Mouse (Mus musculus) hindbrain, embryonic 11.5 days (tissue): ENCODE measurements around the gene Calcr. TPM values are rescaled to one million over a fixed set of nuclear protein-coding genes. Genes with fewer than 3 reads are reported as not detected.
A peak's percentile ranks its signal among the peaks of the same experiment; 100 is the strongest.

Source experiments
- ATAC-seq: fragments of 200-750 bp; cut with Nextera tagmentation; 2 replicates; pipeline ENCODE4 v1.8.0; 2017; ENCODE audit warnings: mild to moderate bottlenecking, moderate TSS enrichment, moderate library complexity; ENCODE audit not compliant: low FRiP score
- DNase-seq: peaks from one replicate; pipeline ENCODE4 v3.0.0-alpha.2; 2015; ENCODE audit warnings: low spot score
- H3K27ac ChIP-seq: fragments of 300-500 bp; sonication (generic); 2 replicates; pipeline ENCODE4 v1.5.1; 2014; ENCODE audit warnings: mild to moderate bottlenecking, low read depth, low read length
- H3K27me3 ChIP-seq: fragments of 300-500 bp; sonication (generic); 2 replicates; pipeline ENCODE4 v1.6.1; 2014; ENCODE audit warnings: mild to moderate bottlenecking, low read length, moderate library complexity, mixed read lengths; ENCODE audit not compliant: control insufficient read depth, insufficient read depth
- H3K36me3 ChIP-seq: fragments of 300-500 bp; sonication (generic); 2 replicates; pipeline ENCODE4 v1.6.1; 2014; ENCODE audit warnings: mild to moderate bottlenecking, low read length, moderate library complexity, mixed read lengths; ENCODE audit not compliant: control insufficient read depth, insufficient read depth
- H3K4me1 ChIP-seq: fragments of 300-500 bp; sonication (generic); replicated peaks from 2 replicates; pipeline ENCODE4 v1.6.1; 2014; ENCODE audit warnings: low read length, mixed read lengths; ENCODE audit not compliant: control insufficient read depth, insufficient read depth
- H3K4me2 ChIP-seq: fragments of 300-500 bp; sonication (generic); replicated peaks from 2 replicates; pipeline ENCODE4 v1.6.1; 2014; ENCODE audit warnings: mild to moderate bottlenecking, low read depth, low read length
- H3K4me3 ChIP-seq: fragments of 300-500 bp; sonication (generic); 2 replicates; pipeline ENCODE4 v1.5.1; 2014; ENCODE audit warnings: low read depth, low read length
- H3K9ac ChIP-seq: fragments of 300-500 bp; sonication (generic); 2 replicates; pipeline ENCODE4 v1.6.1; 2014; ENCODE audit warnings: low read depth, low read length
- H3K9me3 ChIP-seq: fragments of 300-500 bp; sonication (generic); 2 replicates; pipeline ENCODE4 v1.6.1; 2016; ENCODE audit warnings: low read length; ENCODE audit not compliant: control insufficient read depth
- WGBS: fragments of 180-500 bp; shearing (Covaris S2); extraction: QIAGEN DNeasy Blood & Tissue Kit; methylation state at CpG from one replicate; pipeline ENCODE4 v1.1.7; 2014; 5-methylcytosine and 5-hydroxymethylcytosine counted together
- polyA plus RNA-seq: library from polyadenylated mRNA; unstranded; fragments of >200 nt; fragmentation: Nextera tagmentation; extraction: Ambion mirVana; gene quantifications from 2 replicates; pipeline ENCODE4 v1.2.1, GENCODE M21; 2014

The Calcr gene
- 0.88 and 1.1 TPM in 2 replicates for polyA plus RNA-seq

- H3K4me3 ChIP-seq: peak within 1 kb of the TSS; percentile 54
- peak within 1 kb of the TSS; percentile 97 for H3K4me2 ChIP-seq
- no peaks in the 10 kb centered on the region for H3K9me3 ChIP-seq
- DNase-seq: peak; percentile 26
- peak within 1 kb of the TSS; percentile 40; the same call in 1 of the 2 replicates for H3K9ac ChIP-seq
- ATAC-seq: peak; percentile 12; the same call in 1 of the 2 replicates
- WGBS: 3% methylated on average over 12 of the region's 12 CpGs
- peaks cover 35% of the 10 kb centered on the region for H3K27me3 ChIP-seq
- H3K36me3 ChIP-seq: no peaks in the 10 kb centered on the region
- 0 out of 2 replicates have a peak, but pooled peaks cover 2% of the 10 kb centered on the region for H3K4me1 ChIP-seq
- no peak within 1 kb of the TSS for H3K27ac ChIP-seq
Observed at GRCm38 (mm10) chr6:3764230-3764764, at the start of gene Calcr. Calcr (minus strand) TSS chr6:3764714.

- peaks cover 33% of the 10 kb centered on the region for H3K27me3 ChIP-seq
- no peaks in the 10 kb centered on the region for H3K36me3 ChIP-seq
- no peak for DNase-seq
- H3K4me1 ChIP-seq: 0 out of 2 replicates have a peak, but pooled peaks cover 2% of the 10 kb centered on the region
- ATAC-seq: no peak
- no peak overlapping the region for H3K4me3 ChIP-seq
- 75% methylated on average over 2 of the region's 2 CpGs for WGBS
- H3K27ac ChIP-seq: no peak overlapping the region
- H3K9me3 ChIP-seq: no peaks in the 10 kb centered on the region
- no peak overlapping the region for H3K4me2 ChIP-seq
- no peak overlapping the region for H3K9ac ChIP-seq
Observed at GRCm38 (mm10) chr6:3767485-3767884, 3.0 kb upstream of the Calcr start.

- ATAC-seq (peak; percentile 80), DNase-seq (peak; percentile 61)
- Histone ChIP-seq H3K4me3 (peak overlapping the region; percentile 54), H3K27me3 (peaks cover 35% of the 10 kb centered on the region), H3K36me3 (no peaks in the 10 kb centered on the region), H3K27ac (no peak overlapping the region), H3K4me1 (0 out of 2 replicates have a peak, but pooled peaks cover 2% of the 10 kb centered on the region), H3K9ac (peak overlapping the region; percentile 40; the same call in 1 of the 2 replicates), H3K4me2 (peak overlapping the region; percentile 97), H3K9me3 (no peaks in the 10 kb centered on the region)
- WGBS: under 1% methylated on average over 39 of the region's 39 CpGs
Observed at GRCm38 (mm10) chr6:3763171-3763967, 1.1 kb downstream of the Calcr start.

GRCm38 (mm10) chr6:3751576-3751975 lies 12.9 kb downstream of the Calcr start:
- WGBS: 79% methylated on average over 3 of the region's 3 CpGs
- no peak overlapping the region for H3K27ac ChIP-seq
- no peaks in the 10 kb centered on the region for H3K9me3 ChIP-seq
- no peaks in the 10 kb centered on the region for H3K27me3 ChIP-seq
- no peaks in the 10 kb centered on the region for H3K4me1 ChIP-seq
- H3K36me3 ChIP-seq: no peaks in the 10 kb centered on the region
- no peak overlapping the region for H3K4me2 ChIP-seq
- H3K4me3 ChIP-seq: no peak overlapping the region
- ATAC-seq: no peak
- H3K9ac ChIP-seq: no peak overlapping the region
- no peak for DNase-seq

- no peak overlapping the region for H3K4me2 ChIP-seq
- DNase-seq (no peak), ATAC-seq (no peak)
- H3K36me3 ChIP-seq: no peaks in the 10 kb centered on the region
- H3K27me3 ChIP-seq: no peaks in the 10 kb centered on the region
- no peaks in the 10 kb centered on the region for H3K4me1 ChIP-seq
- H3K9me3 ChIP-seq: no peaks in the 10 kb centered on the region
- 91% methylated on average over 5 of the region's 5 CpGs for WGBS
- no peak overlapping the region for H3K9ac ChIP-seq
- H3K27ac ChIP-seq: no peak overlapping the region
- H3K4me3 ChIP-seq: no peak overlapping the region
Observed at GRCm38 (mm10) chr6:3749624-3750023, 14.9 kb downstream of the Calcr start.

- peak; percentile 39 for DNase-seq
Observed at GRCm38 (mm10) chr6:3745546-3745945, 19.0 kb downstream of the Calcr start.

GRCm38 (mm10) chr6:3741996-3742713 lies 22.4 kb downstream of the Calcr start:
- ATAC-seq: no peak
- DNase-seq: no peak
- no peak overlapping the region for H3K4me2 ChIP-seq
- 89% methylated on average over 7 of the region's 7 CpGs for WGBS
- H3K4me1 ChIP-seq: no peaks in the 10 kb centered on the region
- no peaks in the 10 kb centered on the region for H3K36me3 ChIP-seq
- no peak overlapping the region for H3K27ac ChIP-seq
- no peaks in the 10 kb centered on the region for H3K9me3 ChIP-seq
- no peaks in the 10 kb centered on the region for H3K27me3 ChIP-seq
- H3K9ac ChIP-seq: no peak overlapping the region
- no peak overlapping the region for H3K4me3 ChIP-seq

More at GRCm38 (mm10) chr6:3745546-3745945, 19.0 kb downstream of the Calcr start:
- Histone ChIP-seq H3K36me3 (no peaks in the 10 kb centered on the region), H3K4me1 (no peaks in the 10 kb centered on the region), H3K4me2 (no peak overlapping the region), H3K9ac (no peak overlapping the region), H3K9me3 (no peaks in the 10 kb centered on the region), H3K4me3 (no peak overlapping the region), H3K27me3 (no peaks in the 10 kb centered on the region), H3K27ac (no peak overlapping the region)
- 31% methylated on average over 2 of the region's 2 CpGs for WGBS
- ATAC-seq: 0 out of 2 replicates have a peak, but pooled peaks have one; percentile 51

- DNase-seq (no peak), ATAC-seq (no peak)
- 55% methylated on average over 11 of the region's 11 CpGs for WGBS
- H3K27ac ChIP-seq: no peak overlapping the region
- no peaks in the 10 kb centered on the region for H3K36me3 ChIP-seq
- H3K4me1 ChIP-seq: no peaks in the 10 kb centered on the region
- H3K4me3 ChIP-seq: no peak overlapping the region
- no peak overlapping the region for H3K9ac ChIP-seq
- H3K27me3 ChIP-seq: no peaks in the 10 kb centered on the region
- no peaks in the 10 kb centered on the region for H3K9me3 ChIP-seq
- H3K4me2 ChIP-seq: no peak overlapping the region
Observed at GRCm38 (mm10) chr6:3741296-3741695, 23.2 kb downstream of the Calcr start.
